Mouse (Mus musculus): ENCODE results near the gene Gm9857. TPM values are rescaled to one million over a fixed set of nuclear protein-coding genes. Genes with fewer than 3 reads are reported as not detected.

Gm9857 gene
- total and polyA plus RNA-seq, 3 experiments = not detected

DNA sequence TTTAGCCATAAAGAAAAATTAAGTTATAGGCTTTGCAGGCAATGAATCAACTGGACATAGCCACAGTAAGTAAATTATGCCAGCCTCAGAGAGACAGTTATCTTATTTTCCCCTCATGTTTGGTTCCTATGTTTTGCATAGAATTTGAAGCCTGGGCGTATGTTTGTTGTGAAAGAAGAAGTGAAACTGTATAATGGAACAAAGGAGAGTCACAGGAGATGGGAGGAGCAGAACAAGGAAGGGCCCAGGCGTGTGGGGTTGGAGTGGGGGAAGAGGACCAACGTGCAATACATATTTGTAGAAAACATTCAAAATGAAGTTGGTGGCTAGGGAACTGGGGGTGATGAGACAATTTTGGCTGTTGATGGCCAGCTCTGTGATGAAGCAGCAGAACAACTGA is 40.1 kb downstream of the Gm9857 start:
- no peak for DNase-seq (ENCODE audit: low read depth, low spot score)
- Histone ChIP-seq H3K9me3 (replicated peaks; ENCODE audit: insufficient read depth, low read length) (no peaks in the 10 kb centered on the region), H3K4me3 (ENCODE audit: control insufficient read depth in 1 of 2, insufficient read depth in 1 of 2, low read depth in 2 of 2, low read length in 2 of 2) (no peak overlapping the region), H3K27me3 (ENCODE audit: control insufficient read depth in 1 of 2, insufficient read depth in 2 of 2, low read length in 2 of 2) (no peaks in the 10 kb centered on the region), H3K27ac (ENCODE audit: control insufficient read depth, low read depth, low read length) (no peak overlapping the region), H3K9ac (ENCODE audit: control insufficient read depth, low read depth, low read length, poor library complexity, severe bottlenecking) (no peak overlapping the region), H3K4me1 (ENCODE audit: control insufficient read depth in 1 of 2, insufficient read depth in 2 of 2, low read length in 2 of 2) (no peaks in the 10 kb centered on the region), H3K36me3 (ENCODE audit: control insufficient read depth in 1 of 2, insufficient read depth in 2 of 2, low read length in 2 of 2) (peaks cover 2 to 10% of the 10 kb centered on the region in 2 experiments; a peak in 2 of 4 replicates), H3K79me2 (ENCODE audit: control insufficient read depth, insufficient read depth, low read length, poor library complexity) (no peaks in the 10 kb centered on the region)
- TF ChIP-seq E2F4 (IDR thresholded peaks at IDR 0.05; ENCODE audit: borderline replicate concordance, low read depth, low read length) (no peak), POLR2AphosphoS2 (IDR thresholded peaks at IDR 0.05; ENCODE audit: low read length) (peak; percentile 44), NELFE (IDR thresholded peaks at IDR 0.05; ENCODE audit: low read depth, low read length) (peak; percentile 10; the same call in 1 of the 2 replicates)

DNA sequence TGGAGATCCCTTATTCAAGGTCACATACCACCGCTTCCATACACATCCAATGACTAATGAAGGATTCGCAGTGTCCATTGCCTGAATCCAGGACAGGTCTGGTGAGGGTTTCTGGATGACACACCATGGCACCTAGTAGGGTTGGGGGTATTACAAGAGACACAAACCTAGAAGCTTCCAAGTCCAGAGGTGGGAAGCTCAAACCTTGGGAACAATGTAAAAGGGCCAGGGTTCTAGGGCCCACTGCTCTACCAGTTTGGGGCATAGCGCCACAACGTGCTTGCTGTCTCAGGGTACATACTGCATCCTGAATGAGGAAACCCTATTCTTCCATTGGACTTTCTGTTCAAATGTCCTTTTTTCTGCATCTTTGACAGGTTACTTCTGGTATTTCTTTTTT is 41.6 kb downstream of the Gm9857 start:
- H3K4me3 ChIP-seq (ENCODE audit: control insufficient read depth in 1 of 2, insufficient read depth in 1 of 2, low read depth in 2 of 2, low read length in 2 of 2) = no peak overlapping the region
- no peaks in the 10 kb centered on the region for H3K9me3 ChIP-seq (replicated peaks; ENCODE audit: insufficient read depth, low read length)
- no peaks in the 10 kb centered on the region for H3K27me3 ChIP-seq (ENCODE audit: control insufficient read depth in 1 of 2, insufficient read depth in 2 of 2, low read length in 2 of 2)
- no peak overlapping the region for H3K9ac ChIP-seq (ENCODE audit: control insufficient read depth, low read depth, low read length, poor library complexity, severe bottlenecking)
- peaks cover 2 to 4% of the 10 kb centered on the region in 2 experiments; a peak in 2 of 4 replicates for H3K36me3 ChIP-seq (ENCODE audit: control insufficient read depth in 1 of 2, insufficient read depth in 2 of 2, low read length in 2 of 2)
- no peak for DNase-seq (ENCODE audit: low read depth, low spot score)
- no peaks in the 10 kb centered on the region for H3K4me1 ChIP-seq (ENCODE audit: control insufficient read depth in 1 of 2, insufficient read depth in 2 of 2, low read length in 2 of 2)
- H3K27ac ChIP-seq (ENCODE audit: control insufficient read depth, low read depth, low read length) = no peak overlapping the region
- no peaks in the 10 kb centered on the region for H3K79me2 ChIP-seq (ENCODE audit: control insufficient read depth, insufficient read depth, low read length, poor library complexity)
- TF ChIP-seq POLR2AphosphoS2 (IDR thresholded peaks at IDR 0.05; ENCODE audit: low read length) = peak; percentile 46; the same call in 1 of the 2 replicates
- no peak for TF ChIP-seq POLR2AphosphoS5 (IDR thresholded peaks at IDR 0.05; ENCODE audit: borderline replicate concordance, low read depth, low read length)

DNA sequence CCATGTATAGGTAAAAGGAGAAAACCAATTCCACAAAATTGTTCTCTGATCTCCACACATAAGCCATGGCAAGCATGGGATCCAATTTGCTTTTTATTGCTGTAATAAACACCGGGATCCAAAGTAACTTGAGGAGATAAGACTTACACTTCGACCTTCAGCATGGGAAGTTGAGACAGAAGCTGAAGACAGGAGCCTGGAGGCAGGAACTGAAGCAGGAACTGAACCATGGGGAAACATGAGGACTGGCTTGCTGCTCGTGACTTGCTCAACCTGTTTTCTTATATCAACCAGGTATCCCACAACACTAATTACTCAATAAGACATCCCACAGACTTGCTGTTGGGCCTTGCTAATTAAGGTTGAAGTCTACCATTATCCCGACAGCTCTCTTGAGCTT is 47.3 kb downstream of the Gm9857 start:
- H3K4me1 ChIP-seq (ENCODE audit: control insufficient read depth in 1 of 2, insufficient read depth in 2 of 2, low read length in 2 of 2) = no peaks in the 10 kb centered on the region
- no peaks in the 10 kb centered on the region for H3K79me2 ChIP-seq (ENCODE audit: control insufficient read depth, insufficient read depth, low read length, poor library complexity)
- DNase-seq (ENCODE audit: low read depth, low spot score) = no peak
- no peaks in the 10 kb centered on the region for H3K36me3 ChIP-seq (ENCODE audit: control insufficient read depth in 1 of 2, insufficient read depth in 2 of 2, low read length in 2 of 2)
- no peak for TF ChIP-seq ELF1 (IDR thresholded peaks at IDR 0.05; ENCODE audit: low read depth, low read length)
- no peak for TF ChIP-seq SMC3 (IDR thresholded peaks at IDR 0.05; ENCODE audit: low read depth, low read length)
- TF ChIP-seq MXI1 (IDR thresholded peaks at IDR 0.05; ENCODE audit: low read depth, low read length) = no peak
- TF ChIP-seq BHLHE40 (IDR thresholded peaks at IDR 0.05; ENCODE audit: borderline replicate concordance, low read depth, low read length) = no peak
- no peak for TF ChIP-seq MAFK (IDR thresholded peaks at IDR 0.05; ENCODE audit: borderline replicate concordance, low read depth, low read length)
- TF ChIP-seq POLR2A (IDR thresholded peaks at IDR 0.05; ENCODE audit: control insufficient read depth in 1 of 2, insufficient read depth in 1 of 2, low read depth in 1 of 2, low read length in 2 of 2, poor library complexity in 1 of 2) = no peak
- no peak for TF ChIP-seq RCOR1 (IDR thresholded peaks at IDR 0.05; ENCODE audit: low read depth, low read length)
- TF ChIP-seq HCFC1 (IDR thresholded peaks at IDR 0.05; ENCODE audit: low read depth, low read length) = no peak
- TF ChIP-seq TBP (IDR thresholded peaks at IDR 0.05; ENCODE audit: low read depth, low read length) = no peak
- TF ChIP-seq MEF2A (IDR thresholded peaks at IDR 0.05; ENCODE audit: extremely low read depth, insufficient replicate concordance, low read depth, low read length, poor library complexity, severe bottlenecking) = no peak
- no peak for TF ChIP-seq KAT2A (conservative IDR thresholded peaks at IDR 0.05; ENCODE audit: low read depth, low read length)
- TF ChIP-seq ZKSCAN1 (IDR thresholded peaks at IDR 0.05; ENCODE audit: low read depth, low read length) = no peak
- no peak for TF ChIP-seq UBTF (IDR thresholded peaks at IDR 0.05; ENCODE audit: borderline replicate concordance, insufficient read depth, low read depth, low read length)
- TF ChIP-seq E2F4 (IDR thresholded peaks at IDR 0.05; ENCODE audit: borderline replicate concordance, low read depth, low read length) = no peak
- TF ChIP-seq POLR2AphosphoS5 (IDR thresholded peaks at IDR 0.05; ENCODE audit: borderline replicate concordance, low read depth, low read length) = no peak
- no peak for TF ChIP-seq TAL1 (IDR thresholded peaks at IDR 0.05; ENCODE audit: low read length)
- TF ChIP-seq CHD2 (IDR thresholded peaks at IDR 0.05; ENCODE audit: low read length) = no peak
- no peak overlapping the region for H3K4me3 ChIP-seq (ENCODE audit: control insufficient read depth in 1 of 2, insufficient read depth in 1 of 2, low read depth in 2 of 2, low read length in 2 of 2)
- H3K27me3 ChIP-seq (ENCODE audit: control insufficient read depth in 1 of 2, insufficient read depth in 2 of 2, low read length in 2 of 2) = no peaks in the 10 kb centered on the region
- no peak overlapping the region for H3K27ac ChIP-seq (ENCODE audit: control insufficient read depth, low read depth, low read length)
- H3K9ac ChIP-seq (ENCODE audit: control insufficient read depth, low read depth, low read length, poor library complexity, severe bottlenecking) = no peak overlapping the region
- H3K9me3 ChIP-seq (replicated peaks; ENCODE audit: insufficient read depth, low read length) = no peaks in the 10 kb centered on the region

Data from MEL (cell line).